Mouse (Mus musculus): ENCODE measurements at regions not wholly inside any gene's neighbourhood (a gene's known extent, or its start where the extent isn't known, plus 50 kb on each side); places are given as distances from the start of the nearest gene placed in this dataset.
"Not testable (repeated sequence)": the region's sequence is repeated elsewhere in the genome, so short reads cannot be mapped to it uniquely, and the experiment has no call there.

- in situ Hi-C loops (cut with MboI, MseI), result no loop called here
Observed at GRCm38 (mm10) chr13:57055409-57056195, 159.8 kb upstream of the Trpc7 start.

- in situ Hi-C loops (cut with MboI, MseI), result no loop called here
Observed at GRCm38 (mm10) chr13:57053361-57053760, 157.6 kb upstream of the Trpc7 start.

- in situ Hi-C loops (cut with MboI, MseI), result not testable (repeated sequence)
Observed at GRCm38 (mm10) chr13:57046130-57046529, 150.3 kb upstream of the Trpc7 start.

- in situ Hi-C loops (cut with MboI, MseI), result no loop called here
Observed at GRCm38 (mm10) chr13:57044455-57044854, 148.7 kb upstream of the Trpc7 start.

GRCm38 (mm10) chr13:57043316-57043974 lies 147.7 kb upstream of the Trpc7 start:
- in situ Hi-C loops (cut with MboI, MseI), result no loop called here

- in situ Hi-C loops (cut with MboI, MseI), result no loop called here
Observed at GRCm38 (mm10) chr13:57042514-57042913, 146.7 kb upstream of the Trpc7 start.

- in situ Hi-C loops (cut with MboI, MseI), result no loop called here
Observed at GRCm38 (mm10) chr13:57032871-57033270, 137.1 kb upstream of the Trpc7 start.

- in situ Hi-C loops (cut with MboI, MseI), result no loop called here
Observed at GRCm38 (mm10) chr13:57017553-57018341, 122.0 kb upstream of the Trpc7 start.

- in situ Hi-C loops (cut with MboI, MseI), result no loop called here
Observed at GRCm38 (mm10) chr13:57016465-57017272, 120.9 kb upstream of the Trpc7 start.

GRCm38 (mm10) chr13:57007236-57007635 lies 111.4 kb upstream of the Trpc7 start:
- in situ Hi-C loops (cut with MboI, MseI), result not testable (repeated sequence)

- in situ Hi-C loops (cut with MboI, MseI), result no loop called here
Observed at GRCm38 (mm10) chr13:57003565-57004132, 107.9 kb upstream of the Trpc7 start.

- in situ Hi-C loops (cut with MboI, MseI), result no loop called here
Observed at GRCm38 (mm10) chr13:56992022-56992421, 96.2 kb upstream of the Trpc7 start.

- in situ Hi-C loops (cut with MboI, MseI), result no loop called here
Observed at GRCm38 (mm10) chr13:56974063-56974462, 78.3 kb upstream of the Trpc7 start.

- in situ Hi-C loops (cut with MboI, MseI), result no loop called here
Observed at GRCm38 (mm10) chr13:56955358-56955757, 59.6 kb upstream of the Trpc7 start.

- in situ Hi-C loops (cut with MboI, MseI), result no loop called here
Observed at GRCm38 (mm10) chr13:56948086-56948485, 52.3 kb upstream of the Trpc7 start.

- in situ Hi-C loops (cut with MboI, MseI), result no loop called here
Observed at GRCm38 (mm10) chr13:56947266-56947665, 51.5 kb upstream of the Trpc7 start.
